Comparison of ENCODE assay signal across 22 mouse cellular contexts in the genomic region with DNA sequence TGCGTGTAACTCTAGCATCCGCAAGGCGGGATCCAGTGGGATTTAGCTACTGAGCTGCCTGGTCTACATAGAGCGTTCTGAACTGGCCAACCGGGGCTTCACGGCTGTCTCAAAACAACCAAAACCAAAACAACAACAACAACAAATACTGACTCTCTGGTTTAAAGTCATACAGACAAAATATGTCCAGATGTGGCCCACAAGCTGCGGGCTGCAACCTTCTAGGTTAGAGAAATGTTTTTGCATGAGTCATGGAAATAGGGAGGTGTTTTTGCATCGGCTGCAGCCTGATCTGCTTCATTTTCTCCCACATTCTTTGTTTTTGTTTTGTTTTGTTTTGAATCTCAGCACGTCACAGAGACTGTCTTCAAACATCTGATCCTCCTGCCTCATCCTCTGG. TPM values are rescaled to one million over a fixed set of nuclear protein-coding genes. Genes with fewer than 3 reads are reported as not detected.
DNase-seq lines count a peak whose midpoint lies in the region; ATAC-seq lines count a peak whose summit lies in the region.
"Had no signal": no experiment of that assay in that cellular context is flagged by ENCODE, and none has a peak within 500 bp of the region (broad histone marks: within the 10 kb centered on the region; RNA-seq: fewer than 3 reads in every experiment).

No protein-coding gene starts in this region.

- no peak overlapping the region for H3K4me2 ChIP-seq in kidney, embryonic 15.5 days
- H3K4me2 ChIP-seq in embryonic facial prominence, embryonic 13.5 days: no peak overlapping the region
- no peak overlapping the region for H3K4me2 ChIP-seq in limb, embryonic 13.5 days (replicated peaks)
- H3K4me2 ChIP-seq: forebrain, embryonic 13.5 days; hindbrain, embryonic 15.5 days; liver, embryonic 11.5 days; midbrain, embryonic 15.5 days had no signal

- no peak for ATAC-seq in kidney, embryonic 15.5 days (replicated peaks; ENCODE audit: low FRiP score)
- no peak for ATAC-seq in embryonic facial prominence, embryonic 13.5 days (ENCODE audit: insufficient number of reproducible peaks, insufficient read depth, low FRiP score, low TSS enrichment, low read depth)
- ATAC-seq in limb, embryonic 13.5 days (ENCODE audit: low FRiP score, low read depth): no peak
- ATAC-seq: forebrain, embryonic 13.5 days; intestine, embryonic 16.5 days; midbrain, embryonic 15.5 days had no signal

- H3K27me3 ChIP-seq in kidney, embryonic 15.5 days: no peaks in the 10 kb centered on the region
- H3K27me3 ChIP-seq in embryonic facial prominence, embryonic 13.5 days: no peaks in the 10 kb centered on the region
- no peaks in the 10 kb centered on the region for H3K27me3 ChIP-seq in limb, embryonic 13.5 days
- H3K27me3 ChIP-seq: forebrain, embryonic 13.5 days; hindbrain, embryonic 15.5 days; midbrain, embryonic 15.5 days had no signal

- H3K4me1 ChIP-seq in kidney, embryonic 15.5 days: peaks cover 42% of the 10 kb centered on the region
- peaks cover 31% of the 10 kb centered on the region for H3K4me1 ChIP-seq in embryonic facial prominence, embryonic 13.5 days
- H3K4me1 ChIP-seq in limb, embryonic 13.5 days: peaks cover 31% of the 10 kb centered on the region
- H3K4me1 ChIP-seq: midbrain, embryonic 15.5 days had no signal

- peaks cover 19% of the 10 kb centered on the region for H3K36me3 ChIP-seq in kidney, embryonic 15.5 days
- peaks cover 21% of the 10 kb centered on the region for H3K36me3 ChIP-seq in embryonic facial prominence, embryonic 13.5 days
- H3K36me3 ChIP-seq in limb, embryonic 13.5 days: peaks cover 22% of the 10 kb centered on the region

- no peak overlapping the region for H3K4me3 ChIP-seq in kidney, embryonic 15.5 days (replicated peaks)
- H3K4me3 ChIP-seq in embryonic facial prominence, embryonic 13.5 days: no peak overlapping the region
- H3K4me3 ChIP-seq in limb, embryonic 13.5 days: no peak overlapping the region
- H3K4me3 ChIP-seq: forebrain, embryonic 13.5 days; gastrocnemius, adult 2 months; hindbrain, embryonic 15.5 days; left cerebral cortex, adult 2 months; midbrain, embryonic 15.5 days had no signal

- WGBS in kidney, embryonic 15.5 days: 58% methylated on average over 9 of the region's 9 CpGs
- 38% methylated on average over 9 of the region's 9 CpGs for WGBS in embryonic facial prominence, embryonic 13.5 days
- WGBS in limb, embryonic 13.5 days: 68% methylated on average over 9 of the region's 9 CpGs

- H3K9ac ChIP-seq in kidney, embryonic 15.5 days: no peak overlapping the region
- no peak overlapping the region for H3K9ac ChIP-seq in embryonic facial prominence, embryonic 13.5 days
- H3K9ac ChIP-seq in limb, embryonic 13.5 days: no peak overlapping the region
- H3K9ac ChIP-seq: forebrain, embryonic 13.5 days; hindbrain, embryonic 15.5 days; midbrain, embryonic 15.5 days had no signal

- no peak for DNase-seq in kidney, adult 18-20 months
- peak; percentile 81 for DNase-seq in 3T3-L1 (ENCODE audit: low read depth, low spot score)
- DNase-seq in frontal cortex, postnatal 25 days (ENCODE audit: low spot score in 2 of 2): no peak
- DNase-seq in embryo, embryonic 10.5 days (ENCODE audit: low spot score): no peak
- no peak for DNase-seq in urinary bladder, adult 18-20 months (ENCODE audit: low spot score in 2 of 2)
- DNase-seq: adrenal gland, postnatal 25 days; B cell, adult 2 months; cerebellum, adult 9-11 months; gastrocnemius, adult 2 months; lung, adult 2 months; lung, postnatal 14 days; thymus, adult 18-20 months; thymus, postnatal 36 days had no signal

- no peaks in the 10 kb centered on the region for H3K9me3 ChIP-seq in kidney, embryonic 15.5 days (replicated peaks)
- H3K9me3 ChIP-seq in embryonic facial prominence, embryonic 13.5 days: no peaks in the 10 kb centered on the region
- no peaks in the 10 kb centered on the region for H3K9me3 ChIP-seq in limb, embryonic 13.5 days
- H3K9me3 ChIP-seq: forebrain, embryonic 13.5 days; hindbrain, embryonic 15.5 days; midbrain, embryonic 15.5 days had no signal

- H3K27ac ChIP-seq in kidney, embryonic 15.5 days: 0 out of 2 replicates have a peak overlapping the region, but pooled peaks have one; percentile 16
- H3K27ac ChIP-seq in embryonic facial prominence, embryonic 13.5 days: peak overlapping the region; percentile 77
- H3K27ac ChIP-seq in limb, embryonic 13.5 days: peak overlapping the region; percentile 29; the same call in 1 of the 2 replicates
- H3K27ac ChIP-seq: forebrain, embryonic 13.5 days; gastrocnemius, adult 2 months; hindbrain, embryonic 15.5 days; left cerebral cortex, adult 2 months; midbrain, embryonic 15.5 days had no signal

RNA-seq across cellular contexts. Expression of a gene that starts 1.2 kb away (rescaled TPM):
- 82.5 and 90.5 TPM in 2 replicates for polyA plus RNA-seq in kidney, embryonic 15.5 days (2015; fragmentation: Nextera tagmentation; extraction: Ambion mirVana)
- 95.3 and 107 TPM in 2 replicates for polyA plus RNA-seq in embryonic facial prominence, embryonic 13.5 days (2015; fragmentation: Nextera tagmentation; extraction: Ambion mirVana)
- 99.6 and 104 TPM in 2 replicates for polyA plus RNA-seq in limb, embryonic 13.5 days (2015; fragmentation: Nextera tagmentation; extraction: Ambion mirVana)

RNA-seq across cellular contexts. Expression of a gene that starts 12.2 kb away (rescaled TPM):
- 0.99 and 1.5 TPM in 2 replicates for polyA plus RNA-seq in kidney, embryonic 15.5 days (2015; fragmentation: Nextera tagmentation; extraction: Ambion mirVana)
- polyA plus RNA-seq in embryonic facial prominence, embryonic 13.5 days (2015; fragmentation: Nextera tagmentation; extraction: Ambion mirVana): 0.65 TPM in 1 of 2 replicates, not detected in the other
- polyA plus RNA-seq in limb, embryonic 13.5 days (2015; fragmentation: Nextera tagmentation; extraction: Ambion mirVana): not detected in 2 replicates
- polyA plus RNA-seq: forebrain, embryonic 13.5 days; hindbrain, embryonic 15.5 days; midbrain, embryonic 15.5 days had no signal

RNA-seq across cellular contexts. Expression of a gene that starts 28.4 kb away (rescaled TPM):
- polyA plus RNA-seq in kidney, embryonic 15.5 days (2015; fragmentation: Nextera tagmentation; extraction: Ambion mirVana): 11.0 and 11.1 TPM in 2 replicates
- 12.3 and 13.0 TPM in 2 replicates for polyA plus RNA-seq in embryonic facial prominence, embryonic 13.5 days (2015; fragmentation: Nextera tagmentation; extraction: Ambion mirVana)
- 11.1 and 12.0 TPM in 2 replicates for polyA plus RNA-seq in limb, embryonic 13.5 days (2015; fragmentation: Nextera tagmentation; extraction: Ambion mirVana)

RNA-seq across cellular contexts. Expression of a gene that starts 37.9 kb away (rescaled TPM):
- 3.0 and 3.6 TPM in 2 replicates for polyA plus RNA-seq in kidney, embryonic 15.5 days (2015; fragmentation: Nextera tagmentation; extraction: Ambion mirVana)
- polyA plus RNA-seq in embryonic facial prominence, embryonic 13.5 days (2015; fragmentation: Nextera tagmentation; extraction: Ambion mirVana): 5.6 and 6.6 TPM in 2 replicates
- 3.7 and 4.6 TPM in 2 replicates for polyA plus RNA-seq in limb, embryonic 13.5 days (2015; fragmentation: Nextera tagmentation; extraction: Ambion mirVana)

Comparison
In these comparisons a context has a peak if more than half of its experiments do, and no peak if none do; other contexts are left out.
1. H3K27ac ChIP-seq: peak in every context shown above with its lines; median percentile 77 in embryonic facial prominence, embryonic 13.5 days; 29 in limb, embryonic 13.5 days; 16 in kidney, embryonic 15.5 days.